Mouse (Mus musculus) stomach, adult 2 months (tissue): ENCODE results near the gene Disp3. TPM values are rescaled to one million over a fixed set of nuclear protein-coding genes. Genes with fewer than 3 reads are reported as not detected.

Experiments
- polyA plus RNA-seq: library from polyadenylated mRNA; depleted of rRNA; stranded (reverse); fragments of >200 nt; gene quantifications from 2 replicates; pipeline ENCODE4 v1.2.3, GENCODE M21; 2012; rRNA removed

Disp3 gene
- 0.01 and 0.02 TPM in 2 replicates for polyA plus RNA-seq

DNA sequence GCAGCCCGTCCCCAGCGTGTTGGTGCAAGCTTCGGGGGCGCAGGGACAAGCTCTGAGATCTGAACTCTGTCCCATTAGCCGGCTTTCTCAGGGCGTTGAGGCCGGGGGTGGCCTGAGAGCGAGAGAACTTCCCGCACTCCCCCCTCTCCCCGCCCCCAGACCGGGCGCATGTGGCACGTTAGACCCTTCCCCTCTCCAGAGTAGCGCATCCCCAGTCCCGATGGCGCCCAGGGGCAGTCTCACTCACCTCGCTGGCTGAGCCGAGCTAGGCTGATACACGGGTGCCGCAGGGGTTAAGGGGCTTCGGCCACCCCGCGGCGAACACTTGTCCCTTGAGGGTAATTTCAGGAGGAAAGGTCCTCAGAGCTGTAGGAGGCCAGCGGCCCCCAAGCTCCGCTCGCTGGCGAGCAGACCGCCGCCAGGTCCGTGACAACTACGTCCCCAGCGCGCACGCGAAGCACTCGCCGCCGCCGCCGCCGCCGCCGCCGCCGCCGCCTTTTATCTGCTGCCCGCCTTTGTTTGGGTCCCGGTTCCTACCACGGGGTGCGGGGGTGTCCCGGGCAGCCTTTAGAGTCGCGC, at the start of gene Disp3:
TSS of gene Disp3 (minus strand) at position 490 of the 579 bp plus-strand sequence.

Other genes starting within 250 kb of the Disp3 start
- gene Clcn6, start 249.1 kb downstream of the Disp3 start, polyA plus RNA-seq = 1.7 and 2.1 TPM in 2 replicates
- 10.9 and 11.4 TPM in 2 replicates for gene Mthfr, start 248.9 kb downstream of the Disp3 start, polyA plus RNA-seq
- gene Agtrap, start 199.9 kb downstream of the Disp3 start, polyA plus RNA-seq = 36.5 and 39.3 TPM in 2 replicates
- gene Mad2l2, start 157.6 kb downstream of the Disp3 start, polyA plus RNA-seq = 8.9 and 13.6 TPM in 2 replicates
- not detected in 2 replicates for gene Draxin, start 157.3 kb downstream of the Disp3 start, polyA plus RNA-seq
- gene Fbxo6, start 135.8 kb downstream of the Disp3 start, polyA plus RNA-seq = 28.0 and 30.0 TPM in 2 replicates
- gene Fbxo44, start 127.5 kb downstream of the Disp3 start, polyA plus RNA-seq = 10.4 and 15.7 TPM in 2 replicates
- 0.60 and 0.95 TPM in 2 replicates for gene Fbxo2, start 127.3 kb downstream of the Disp3 start, polyA plus RNA-seq
- 4.9 and 5.2 TPM in 2 replicates for gene Ubiad1, start 156.8 kb upstream of the Disp3 start, polyA plus RNA-seq
- gene Mtor, start 160.6 kb upstream of the Disp3 start, polyA plus RNA-seq = 8.2 and 8.6 TPM in 2 replicates
- gene Angptl7, start 212.5 kb upstream of the Disp3 start, polyA plus RNA-seq = 0.18 TPM in 2 replicates